Mouse (Mus musculus): ENCODE measurements at regions not wholly inside any gene's neighbourhood (a gene's known extent, or its start where the extent isn't known, plus 50 kb on each side); places are given as distances from the start of the nearest gene placed in this dataset.

GRCm38 (mm10) chr9:83294441-83294840 lies 146.5 kb downstream of the Lca5 start:
- TF ChIP-seq CTCF (IDR thresholded peaks at IDR 0.05; ENCODE audit: low read depth) (no peak), EP300 (optimal IDR thresholded peaks at IDR 0.05) (no peak)

Data from stomach, postnatal 0 days (tissue).